Mouse (Mus musculus): Measurements from ENCODE around the gene Cryga. TPM values are rescaled to one million over a fixed set of nuclear protein-coding genes. Genes with fewer than 3 reads are reported as not detected.

Gene Cryga
- not detected in 2 replicates for polyA plus RNA-seq (2015; fragmentation: Nextera tagmentation; extraction: Ambion mirVana)

GRCm38 (mm10) chr1:65103273-65103672 lies at the start of gene Cryga:
Gene Cryga (minus strand): TSS chr1:65103373.
- WGBS: 87% methylated on average over 11 of the region's 11 CpGs
- no peak for ATAC-seq
- Histone ChIP-seq H3K36me3 (ENCODE audit: control insufficient read depth, insufficient read depth) (no peaks in the 10 kb centered on the region), H3K4me3 (replicated peaks; ENCODE audit: low read length) (no peak within 1 kb of the TSS), H3K9ac (replicated peaks; ENCODE audit: low read depth, low read length) (no peak within 1 kb of the TSS), H3K9me3 (ENCODE audit: control insufficient read depth, low read length) (no peaks in the 10 kb centered on the region), H3K4me1 (replicated peaks; ENCODE audit: control insufficient read depth, insufficient read depth, low read length) (no peaks in the 10 kb centered on the region), H3K4me2 (ENCODE audit: low read length) (no peak within 1 kb of the TSS), H3K27ac (ENCODE audit: low read length) (no peak within 1 kb of the TSS), H3K27me3 (replicated peaks; ENCODE audit: control insufficient read depth, insufficient read depth, low read length) (no peaks in the 10 kb centered on the region)

GRCm38 (mm10) chr1:65147971-65148370 lies 44.8 kb upstream of the Cryga start:
- no peak overlapping the region for H3K27ac ChIP-seq (ENCODE audit: low read length)
- no peaks in the 10 kb centered on the region for H3K36me3 ChIP-seq (ENCODE audit: control insufficient read depth, insufficient read depth)
- H3K4me2 ChIP-seq (ENCODE audit: low read length): no peak overlapping the region
- H3K9me3 ChIP-seq (ENCODE audit: control insufficient read depth, low read length): no peaks in the 10 kb centered on the region
- H3K4me1 ChIP-seq (replicated peaks; ENCODE audit: control insufficient read depth, insufficient read depth, low read length): no peaks in the 10 kb centered on the region
- H3K27me3 ChIP-seq (replicated peaks; ENCODE audit: control insufficient read depth, insufficient read depth, low read length): no peaks in the 10 kb centered on the region
- no peak for ATAC-seq
- no peak overlapping the region for H3K9ac ChIP-seq (replicated peaks; ENCODE audit: low read depth, low read length)
- 85% methylated on average over 3 of the region's 3 CpGs for WGBS
- no peak overlapping the region for H3K4me3 ChIP-seq (replicated peaks; ENCODE audit: low read length)

- Histone ChIP-seq H3K27ac (ENCODE audit: low read length) (no peak overlapping the region), H3K4me1 (replicated peaks; ENCODE audit: control insufficient read depth, insufficient read depth, low read length) (no peaks in the 10 kb centered on the region), H3K9me3 (ENCODE audit: control insufficient read depth, low read length) (no peaks in the 10 kb centered on the region), H3K4me2 (ENCODE audit: low read length) (no peak overlapping the region), H3K27me3 (replicated peaks; ENCODE audit: control insufficient read depth, insufficient read depth, low read length) (no peaks in the 10 kb centered on the region), H3K4me3 (replicated peaks; ENCODE audit: low read length) (no peak overlapping the region), H3K36me3 (ENCODE audit: control insufficient read depth, insufficient read depth) (no peaks in the 10 kb centered on the region), H3K9ac (replicated peaks; ENCODE audit: low read depth, low read length) (no peak overlapping the region)
- no peak for ATAC-seq
- WGBS: 94% methylated on average over 5 of the region's 5 CpGs
Observed at GRCm38 (mm10) chr1:65147326-65147725, 44.2 kb upstream of the Cryga start.

DNA sequence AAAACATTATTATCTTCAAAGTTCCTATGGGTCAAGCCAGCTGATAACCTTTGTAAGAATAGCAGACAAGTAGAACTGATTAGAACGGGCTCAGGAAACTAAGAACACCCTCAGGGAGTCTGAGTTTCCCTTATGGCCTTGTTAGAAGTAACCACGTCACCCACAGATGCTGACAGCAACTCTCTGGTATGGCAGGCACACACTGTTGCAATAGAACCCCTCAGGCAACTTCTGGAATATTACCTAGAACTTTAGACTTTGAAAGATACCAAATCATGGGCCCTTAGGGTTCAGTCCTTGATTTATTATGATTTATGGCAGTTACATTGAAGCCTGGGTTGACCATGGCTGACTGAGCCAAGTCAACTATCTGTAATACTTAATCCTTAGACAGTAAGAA lies 43.4 kb upstream of the Cryga start:
- no peaks in the 10 kb centered on the region for H3K9me3 ChIP-seq (ENCODE audit: control insufficient read depth, low read length)
- H3K27me3 ChIP-seq (replicated peaks; ENCODE audit: control insufficient read depth, insufficient read depth, low read length): no peaks in the 10 kb centered on the region
- WGBS: 67% methylated on average over 2 of the region's 2 CpGs
- no peak overlapping the region for H3K4me3 ChIP-seq (replicated peaks; ENCODE audit: low read length)
- H3K4me1 ChIP-seq (replicated peaks; ENCODE audit: control insufficient read depth, insufficient read depth, low read length): no peaks in the 10 kb centered on the region
- no peak overlapping the region for H3K4me2 ChIP-seq (ENCODE audit: low read length)
- ATAC-seq: no peak
- no peak overlapping the region for H3K9ac ChIP-seq (replicated peaks; ENCODE audit: low read depth, low read length)
- no peak overlapping the region for H3K27ac ChIP-seq (ENCODE audit: low read length)
- H3K36me3 ChIP-seq (ENCODE audit: control insufficient read depth, insufficient read depth): no peaks in the 10 kb centered on the region

- H3K4me2 ChIP-seq (ENCODE audit: low read length): no peak overlapping the region
- H3K9me3 ChIP-seq (ENCODE audit: control insufficient read depth, low read length): no peaks in the 10 kb centered on the region
- no peak overlapping the region for H3K27ac ChIP-seq (ENCODE audit: low read length)
- no peaks in the 10 kb centered on the region for H3K36me3 ChIP-seq (ENCODE audit: control insufficient read depth, insufficient read depth)
- H3K27me3 ChIP-seq (replicated peaks; ENCODE audit: control insufficient read depth, insufficient read depth, low read length): no peaks in the 10 kb centered on the region
- no peaks in the 10 kb centered on the region for H3K4me1 ChIP-seq (replicated peaks; ENCODE audit: control insufficient read depth, insufficient read depth, low read length)
- no peak for ATAC-seq
- no peak overlapping the region for H3K9ac ChIP-seq (replicated peaks; ENCODE audit: low read depth, low read length)
- H3K4me3 ChIP-seq (replicated peaks; ENCODE audit: low read length): no peak overlapping the region
- 88% methylated on average over 2 of the region's 2 CpGs for WGBS
Observed at GRCm38 (mm10) chr1:65144783-65145182, 41.6 kb upstream of the Cryga start.

GRCm38 (mm10) chr1:65137560-65137959 lies 34.4 kb upstream of the Cryga start:
- 88% methylated on average over 6 of the region's 6 CpGs for WGBS
- no peaks in the 10 kb centered on the region for H3K27me3 ChIP-seq (replicated peaks; ENCODE audit: control insufficient read depth, insufficient read depth, low read length)
- ATAC-seq: no peak
- H3K27ac ChIP-seq (ENCODE audit: low read length): no peak overlapping the region
- H3K36me3 ChIP-seq (ENCODE audit: control insufficient read depth, insufficient read depth): no peaks in the 10 kb centered on the region
- H3K4me1 ChIP-seq (replicated peaks; ENCODE audit: control insufficient read depth, insufficient read depth, low read length): no peaks in the 10 kb centered on the region
- H3K9me3 ChIP-seq (ENCODE audit: control insufficient read depth, low read length): no peaks in the 10 kb centered on the region
- no peak overlapping the region for H3K4me2 ChIP-seq (ENCODE audit: low read length)
- no peak overlapping the region for H3K9ac ChIP-seq (replicated peaks; ENCODE audit: low read depth, low read length)
- no peak overlapping the region for H3K4me3 ChIP-seq (replicated peaks; ENCODE audit: low read length)

- 97% methylated on average over 1 of the region's 1 CpGs for WGBS
- no peak overlapping the region for H3K4me3 ChIP-seq (replicated peaks; ENCODE audit: low read length)
- H3K4me2 ChIP-seq (ENCODE audit: low read length): no peak overlapping the region
- H3K36me3 ChIP-seq (ENCODE audit: control insufficient read depth, insufficient read depth): no peaks in the 10 kb centered on the region
- H3K9me3 ChIP-seq (ENCODE audit: control insufficient read depth, low read length): no peaks in the 10 kb centered on the region
- ATAC-seq: no peak
- H3K9ac ChIP-seq (replicated peaks; ENCODE audit: low read depth, low read length): no peak overlapping the region
- H3K4me1 ChIP-seq (replicated peaks; ENCODE audit: control insufficient read depth, insufficient read depth, low read length): no peaks in the 10 kb centered on the region
- no peak overlapping the region for H3K27ac ChIP-seq (ENCODE audit: low read length)
- no peaks in the 10 kb centered on the region for H3K27me3 ChIP-seq (replicated peaks; ENCODE audit: control insufficient read depth, insufficient read depth, low read length)
Observed at GRCm38 (mm10) chr1:65132833-65133232, 29.7 kb upstream of the Cryga start.

DNA sequence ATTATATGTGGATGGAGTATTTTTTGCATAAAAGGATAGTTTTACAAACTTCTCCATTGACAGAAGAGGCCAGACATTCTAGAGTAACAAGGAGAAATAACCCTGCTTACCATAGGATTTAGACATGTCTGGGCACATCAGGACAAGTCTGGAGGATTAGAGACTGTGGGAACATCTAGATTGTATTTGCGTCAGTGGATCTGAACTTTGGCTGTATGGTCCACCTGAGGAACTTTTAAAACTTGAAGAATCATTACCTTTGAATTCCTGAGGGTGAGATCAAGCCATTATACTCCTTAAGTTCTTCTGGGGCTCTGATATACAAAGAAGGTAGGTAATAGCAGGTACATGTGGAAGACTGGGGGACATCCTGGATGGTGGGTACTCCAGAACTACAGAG lies 28.5 kb upstream of the Cryga start:
- H3K4me2 ChIP-seq (ENCODE audit: low read length): no peak overlapping the region
- H3K9ac ChIP-seq (replicated peaks; ENCODE audit: low read depth, low read length): no peak overlapping the region
- H3K9me3 ChIP-seq (ENCODE audit: control insufficient read depth, low read length): no peaks in the 10 kb centered on the region
- no peaks in the 10 kb centered on the region for H3K4me1 ChIP-seq (replicated peaks; ENCODE audit: control insufficient read depth, insufficient read depth, low read length)
- ATAC-seq: no peak
- WGBS: 97% methylated on average over 1 of the region's 1 CpGs
- H3K27ac ChIP-seq (ENCODE audit: low read length): no peak overlapping the region
- H3K27me3 ChIP-seq (replicated peaks; ENCODE audit: control insufficient read depth, insufficient read depth, low read length): no peaks in the 10 kb centered on the region
- no peak overlapping the region for H3K4me3 ChIP-seq (replicated peaks; ENCODE audit: low read length)
- H3K36me3 ChIP-seq (ENCODE audit: control insufficient read depth, insufficient read depth): no peaks in the 10 kb centered on the region

GRCm38 (mm10) chr1:65130226-65130625 lies 27.1 kb upstream of the Cryga start:
- no peak for ATAC-seq
- H3K27me3 ChIP-seq (replicated peaks; ENCODE audit: control insufficient read depth, insufficient read depth, low read length): no peaks in the 10 kb centered on the region
- no peak overlapping the region for H3K4me2 ChIP-seq (ENCODE audit: low read length)
- no peak overlapping the region for H3K9ac ChIP-seq (replicated peaks; ENCODE audit: low read depth, low read length)
- no peaks in the 10 kb centered on the region for H3K4me1 ChIP-seq (replicated peaks; ENCODE audit: control insufficient read depth, insufficient read depth, low read length)
- 71% methylated on average over 3 of the region's 3 CpGs for WGBS
- H3K4me3 ChIP-seq (replicated peaks; ENCODE audit: low read length): no peak overlapping the region
- H3K36me3 ChIP-seq (ENCODE audit: control insufficient read depth, insufficient read depth): no peaks in the 10 kb centered on the region
- no peaks in the 10 kb centered on the region for H3K9me3 ChIP-seq (ENCODE audit: control insufficient read depth, low read length)
- no peak overlapping the region for H3K27ac ChIP-seq (ENCODE audit: low read length)

DNA sequence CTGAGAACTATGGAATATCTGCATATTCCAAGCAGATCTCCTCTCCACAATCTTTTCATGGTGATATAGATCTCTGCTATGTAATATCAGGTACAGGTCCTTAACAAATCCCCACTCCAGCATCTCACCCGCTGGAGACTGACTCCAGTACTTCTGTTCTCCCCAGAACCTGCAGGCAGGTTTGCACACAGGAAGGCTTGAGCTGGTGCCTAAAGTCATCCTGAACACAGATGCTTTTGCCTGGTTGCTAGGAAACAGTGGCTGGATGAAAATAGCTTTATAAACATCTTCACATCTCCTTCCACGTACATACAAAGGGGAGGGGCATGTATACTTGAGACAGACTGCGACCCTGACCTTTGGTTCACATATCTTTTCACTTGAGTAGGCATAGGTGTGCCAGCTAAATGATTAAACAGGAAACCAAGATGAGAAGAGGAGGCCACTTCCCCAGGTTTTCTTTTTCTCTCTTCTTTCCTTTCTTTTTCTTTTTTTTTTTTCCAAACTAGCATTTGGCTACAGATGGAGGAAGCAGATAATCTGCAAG lies 26.5 kb upstream of the Cryga start:
- 76% methylated on average over 3 of the region's 3 CpGs for WGBS
- ATAC-seq: no peak
- no peaks in the 10 kb centered on the region for H3K4me1 ChIP-seq (replicated peaks; ENCODE audit: control insufficient read depth, insufficient read depth, low read length)

More for the DNA sequence above, 26.5 kb upstream of the Cryga start:
- no peak overlapping the region for H3K27ac ChIP-seq (ENCODE audit: low read length)
- no peaks in the 10 kb centered on the region for H3K9me3 ChIP-seq (ENCODE audit: control insufficient read depth, low read length)
- no peak overlapping the region for H3K9ac ChIP-seq (replicated peaks; ENCODE audit: low read depth, low read length)
- H3K36me3 ChIP-seq (ENCODE audit: control insufficient read depth, insufficient read depth): no peaks in the 10 kb centered on the region
- no peak overlapping the region for H3K4me3 ChIP-seq (replicated peaks; ENCODE audit: low read length)
- no peaks in the 10 kb centered on the region for H3K27me3 ChIP-seq (replicated peaks; ENCODE audit: control insufficient read depth, insufficient read depth, low read length)
- no peak overlapping the region for H3K4me2 ChIP-seq (ENCODE audit: low read length)
